Mouse (Mus musculus): ENCODE measurements around the gene Slc17a8.
"Not testable (repeated sequence)": the region's sequence is repeated elsewhere in the genome, so short reads cannot be mapped to it uniquely, and the experiment has no call there.

Slc17a8 gene

GRCm38 (mm10) chr10:89589877-89590276 lies 31.2 kb downstream of the Slc17a8 start:
- DNase-seq (ENCODE audit: low spot score): no peak

DNA sequence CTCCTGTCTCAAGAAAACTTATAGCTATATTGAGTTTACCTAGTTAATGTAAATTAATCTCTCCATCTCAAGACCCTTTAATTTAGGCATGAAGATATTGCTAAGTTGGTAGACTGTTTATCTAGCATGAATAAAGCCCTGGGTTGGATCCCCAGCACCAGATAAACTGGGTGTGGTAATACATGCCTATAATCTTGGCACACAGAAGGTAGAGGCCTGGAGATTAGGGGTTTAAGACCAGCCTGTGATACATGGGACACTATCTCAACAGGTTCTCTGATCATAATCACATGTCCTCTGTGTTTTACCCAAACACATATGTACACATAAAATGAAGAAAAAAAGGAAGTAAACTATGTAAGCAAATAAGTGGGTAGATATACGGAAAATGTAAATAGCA lies 32.3 kb downstream of the Slc17a8 start:
- no peak for DNase-seq (ENCODE audit: low spot score)

GRCm38 (mm10) chr10:89584709-89585108 lies 36.3 kb downstream of the Slc17a8 start:
- no peak for DNase-seq (ENCODE audit: low spot score)

GRCm38 (mm10) chr10:89578801-89579200 lies 42.3 kb downstream of the Slc17a8 start:
- no peak for DNase-seq (ENCODE audit: low spot score)

DNA sequence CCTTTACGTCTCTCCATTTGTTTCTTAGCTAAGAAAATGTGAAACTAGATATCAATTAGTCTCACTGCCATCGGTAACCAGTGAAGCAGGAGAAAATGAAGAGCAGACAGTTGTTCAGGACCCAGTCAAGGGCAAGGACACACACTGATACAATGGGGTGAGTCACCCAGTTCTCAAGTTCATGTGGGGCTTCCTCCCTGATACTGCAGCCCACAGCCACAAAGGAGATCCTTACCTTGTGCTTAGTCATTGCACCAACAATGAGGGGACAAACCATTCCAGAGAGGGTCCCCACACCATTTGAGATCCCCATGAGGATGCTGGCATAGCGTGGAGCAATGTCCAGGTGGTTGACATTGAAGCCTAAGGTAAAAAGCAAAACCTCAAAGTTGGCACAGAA lies 43.4 kb downstream of the Slc17a8 start:
- no peak for DNase-seq (ENCODE audit: low spot score)

DNA sequence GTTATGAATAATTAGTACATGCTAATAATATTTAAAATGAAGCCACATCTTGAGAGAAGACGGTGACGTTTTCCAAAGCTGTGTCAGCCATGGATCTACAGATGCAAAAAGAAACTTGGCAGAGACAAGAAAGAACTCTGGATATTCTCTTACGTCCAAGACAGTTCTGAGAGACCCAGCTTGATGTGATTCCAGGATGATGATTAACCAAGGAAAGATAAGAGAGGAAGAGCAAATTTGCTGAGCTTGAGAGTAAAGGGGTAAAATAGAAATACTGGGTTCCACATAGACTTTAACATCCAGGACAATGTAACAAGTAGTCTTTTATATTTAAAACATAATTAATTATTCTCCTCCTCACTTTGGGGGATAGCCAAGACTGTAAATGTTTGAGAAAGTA lies 47.6 kb downstream of the Slc17a8 start:
- DNase-seq (ENCODE audit: low spot score): no peak

GRCm38 (mm10) chr10:89572946-89573345 lies 48.1 kb downstream of the Slc17a8 start:
- no peak for DNase-seq (ENCODE audit: low spot score)

GRCm38 (mm10) chr10:89567391-89567790 lies 53.7 kb downstream of the Slc17a8 start:
- DNase-seq (ENCODE audit: low spot score): no peak

- DNase-seq (ENCODE audit: low spot score): no peak
Observed at GRCm38 (mm10) chr10:89565301-89566022, 55.6 kb downstream of the Slc17a8 start.

GRCm38 (mm10) chr10:89562113-89562512 lies 58.9 kb downstream of the Slc17a8 start:
- DNase-seq (ENCODE audit: low spot score): no peak

DNA sequence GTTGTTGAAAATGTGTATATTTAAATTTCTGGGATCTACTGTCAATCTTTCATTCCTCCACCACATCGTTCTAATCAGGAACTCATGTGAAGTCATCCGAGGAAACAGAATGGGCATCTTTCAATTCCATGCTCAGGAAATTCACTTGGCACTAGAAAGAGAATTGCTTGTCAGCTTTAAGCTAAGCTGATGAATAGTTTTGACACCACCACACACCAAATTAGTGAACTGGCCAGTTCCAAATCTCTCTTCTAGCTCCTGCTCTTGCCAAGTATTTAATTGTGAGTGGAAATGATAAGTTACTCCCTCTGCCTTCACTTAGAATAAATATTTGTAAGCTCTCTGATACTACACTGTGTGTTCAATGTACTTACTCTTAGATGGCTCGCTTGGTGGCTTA lies 61.7 kb downstream of the Slc17a8 start:
- DNase-seq (ENCODE audit: low spot score): no peak

- not testable (repeated sequence) for DNase-seq (ENCODE audit: low spot score)
Observed at GRCm38 (mm10) chr10:89554885-89555284, 66.2 kb downstream of the Slc17a8 start.

- DNase-seq (ENCODE audit: low spot score): not testable (repeated sequence)
Observed at GRCm38 (mm10) chr10:89553855-89554254, 67.2 kb downstream of the Slc17a8 start.

DNA sequence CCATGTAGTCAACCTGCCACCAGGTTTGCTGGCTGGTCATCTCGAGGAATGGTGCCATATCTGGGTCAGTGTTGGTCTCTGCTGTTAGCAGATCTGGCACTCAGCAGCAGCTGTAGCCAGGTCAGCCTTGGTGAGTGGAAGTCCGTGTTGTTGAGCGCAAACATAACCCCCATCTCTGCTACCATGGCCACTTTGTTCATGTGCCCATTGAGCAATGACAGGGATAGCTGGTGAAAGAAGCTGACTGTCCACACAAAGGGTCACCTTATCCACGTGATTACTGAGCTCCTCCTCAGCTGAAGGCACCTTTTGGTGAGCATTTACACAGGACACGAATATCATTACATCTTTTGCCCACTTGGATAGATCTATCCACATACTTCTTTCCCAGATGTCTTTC lies 68.0 kb downstream of the Slc17a8 start:
- no peak for DNase-seq (ENCODE audit: low spot score)

- DNase-seq (ENCODE audit: low spot score): no peak
Observed at GRCm38 (mm10) chr10:89551657-89552056, 69.4 kb downstream of the Slc17a8 start.

GRCm38 (mm10) chr10:89548028-89548427 lies 73.0 kb downstream of the Slc17a8 start:
- peak; percentile 34 for DNase-seq (ENCODE audit: low spot score)

GRCm38 (mm10) chr10:89546989-89547388 lies 74.1 kb downstream of the Slc17a8 start:
- no peak for DNase-seq (ENCODE audit: low spot score)

- no peak for DNase-seq (ENCODE audit: low spot score)
Observed at GRCm38 (mm10) chr10:89543867-89544266, 77.2 kb downstream of the Slc17a8 start.

GRCm38 (mm10) chr10:89542321-89542720 lies 78.7 kb downstream of the Slc17a8 start:
- DNase-seq (ENCODE audit: low spot score): no peak

- peak; percentile 72 for DNase-seq (ENCODE audit: low spot score)
Observed at GRCm38 (mm10) chr10:89532929-89533727, 87.9 kb downstream of the Slc17a8 start, which contains the start of gene Nr1h4. TSS of gene Nr1h4 (minus strand) at chr10:89533585.

DNA sequence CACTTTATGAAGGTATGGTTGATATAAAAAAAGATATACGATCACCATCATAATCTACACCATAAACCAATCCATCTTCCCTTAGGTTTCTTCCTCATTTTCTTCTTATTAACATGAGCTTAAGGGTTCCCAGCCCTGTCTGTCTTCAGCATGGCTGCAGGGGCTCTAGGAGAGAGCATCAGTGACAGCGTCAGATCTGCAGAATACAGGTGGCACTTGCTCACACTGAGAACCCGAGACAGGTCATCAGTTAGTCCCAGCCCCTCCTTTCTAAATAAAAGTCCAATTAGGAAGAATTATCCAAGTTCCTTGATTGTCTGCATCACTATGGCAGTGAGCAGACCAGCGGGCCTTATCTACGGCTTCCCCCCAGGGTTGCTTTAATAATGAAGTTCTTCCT lies 88.6 kb downstream of the Slc17a8 start:
- DNase-seq (ENCODE audit: low spot score): no peak

- no peak for DNase-seq (ENCODE audit: low spot score)
Observed at GRCm38 (mm10) chr10:89531976-89532375, 89.1 kb downstream of the Slc17a8 start.

DNA sequence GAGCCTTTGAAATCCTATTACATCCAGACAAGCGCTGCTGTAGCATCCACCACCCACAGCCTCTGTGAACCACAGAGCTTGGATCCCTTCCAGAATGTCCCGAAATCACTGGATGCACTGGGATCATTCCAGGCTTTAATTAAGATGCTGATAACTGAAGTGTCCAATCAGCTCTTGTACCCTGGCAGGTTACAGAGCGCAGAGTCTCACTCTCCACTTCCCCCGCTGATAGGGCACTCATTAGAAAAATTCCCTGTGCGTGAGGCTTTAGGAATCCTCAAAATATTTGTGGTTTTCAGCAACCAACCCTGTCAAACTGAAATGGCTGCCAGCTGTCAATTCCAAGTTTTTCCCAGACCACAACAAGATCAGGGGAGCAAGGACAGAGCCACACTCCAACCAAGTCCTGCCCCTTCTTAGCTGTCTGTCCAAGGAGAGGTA lies 89.8 kb downstream of the Slc17a8 start:
- DNase-seq (ENCODE audit: low spot score): peak; percentile 65

All from MN1 (cell line).